Mouse (Mus musculus): ENCODE measurements around the gene Stx18. TPM values are rescaled to one million over a fixed set of nuclear protein-coding genes. Genes with fewer than 3 reads are reported as not detected.

Gene Stx18
- 42.1 and 42.5 TPM in 2 replicates for polyA plus RNA-seq (2016; fragmentation: Nextera tagmentation; extraction: Ambion mirVana)

DNA sequence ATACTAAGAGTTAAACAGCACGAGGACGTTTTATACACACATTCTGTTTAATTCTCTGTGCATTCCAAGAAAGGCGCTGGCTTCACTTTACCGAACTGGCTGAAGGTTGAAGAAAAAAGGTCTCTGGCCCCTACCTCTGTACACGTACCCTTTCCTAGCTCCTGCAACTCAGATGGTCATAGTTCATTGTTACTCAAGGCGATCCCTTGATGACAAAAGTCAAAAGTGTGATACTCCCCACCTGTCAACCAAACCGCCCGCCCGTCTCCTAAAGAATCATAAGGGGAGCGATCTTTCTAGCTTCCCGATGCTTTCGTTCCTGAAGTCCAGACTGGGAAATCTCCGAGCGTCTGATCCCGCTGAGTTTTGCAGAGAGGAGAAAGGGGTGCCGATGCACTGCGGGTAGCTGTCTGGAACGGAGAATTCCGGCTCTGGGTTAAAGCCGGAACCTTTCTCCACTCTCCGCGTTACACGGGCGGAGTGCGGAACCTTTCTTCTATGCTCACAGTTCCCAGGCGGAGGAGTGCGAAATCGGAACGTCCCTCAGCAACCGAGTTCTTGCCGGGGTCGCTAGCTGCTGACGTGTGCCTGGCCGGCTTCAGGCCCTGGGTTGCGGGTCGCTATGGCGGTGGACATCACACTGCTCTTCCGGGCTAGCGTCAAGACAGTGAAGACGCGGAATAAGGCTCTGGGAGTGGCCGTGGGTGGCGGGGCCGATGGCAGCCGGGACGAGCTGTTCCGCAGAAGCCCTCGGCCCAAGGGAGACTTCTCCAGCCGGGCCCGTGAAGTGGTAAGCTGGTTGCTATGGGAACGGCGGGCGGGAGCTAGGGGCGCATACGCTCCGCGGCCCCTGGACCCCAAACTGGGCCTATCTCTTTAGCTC lies at the start of gene Stx18:
Stx18 (plus strand) TSS at position 33 of the 883 bp plus-strand sequence.
- Histone ChIP-seq H3K9me3 (no peaks in the 10 kb centered on the region), H3K36me3 (0 out of 2 replicates have a peak, but pooled peaks cover 10% of the 10 kb centered on the region), H3K4me1 (peaks cover 12% of the 10 kb centered on the region), H3K27me3 (0 out of 2 replicates have a peak, but pooled peaks cover 3% of the 10 kb centered on the region), H3K4me3 (peak within 1 kb of the TSS; percentile 65), H3K9ac (replicated peaks) (peak within 1 kb of the TSS; percentile 70), H3K4me2 (replicated peaks) (peak within 1 kb of the TSS; percentile 70), H3K27ac (replicated peaks) (peak within 1 kb of the TSS; percentile 49)
- ATAC-seq (ENCODE audit: low FRiP score, low read depth) = peak; percentile 97
- under 1% methylated on average over 57 of the region's 57 CpGs for WGBS

- Histone ChIP-seq H3K9me3 (no peaks in the 10 kb centered on the region), H3K9ac (replicated peaks) (no peak overlapping the region), H3K36me3 (no peaks in the 10 kb centered on the region), H3K4me3 (no peak overlapping the region), H3K4me2 (replicated peaks) (no peak overlapping the region), H3K27me3 (no peaks in the 10 kb centered on the region), H3K27ac (replicated peaks) (no peak overlapping the region), H3K4me1 (no peaks in the 10 kb centered on the region)
- 88% methylated on average over 5 of the region's 5 CpGs for WGBS
- no peak for ATAC-seq (ENCODE audit: low FRiP score, low read depth)
Measured at GRCm38 (mm10) chr5:37992346-37992745, 46.2 kb upstream of the Stx18 start.

GRCm38 (mm10) chr5:37998805-37999204 lies 39.7 kb upstream of the Stx18 start:
- 84% methylated on average over 2 of the region's 2 CpGs for WGBS
- Histone ChIP-seq H3K4me1 (no peaks in the 10 kb centered on the region), H3K9me3 (no peaks in the 10 kb centered on the region), H3K4me2 (replicated peaks) (no peak overlapping the region), H3K27ac (replicated peaks) (no peak overlapping the region), H3K4me3 (no peak overlapping the region), H3K36me3 (no peaks in the 10 kb centered on the region), H3K9ac (replicated peaks) (no peak overlapping the region), H3K27me3 (peaks cover 2% of the 10 kb centered on the region; the same call in 1 of the 2 replicates)
- ATAC-seq (ENCODE audit: low FRiP score, low read depth) = no peak

GRCm38 (mm10) chr5:38002573-38002972 lies 36.0 kb upstream of the Stx18 start:
- Histone ChIP-seq H3K4me3 (no peak overlapping the region), H3K27ac (replicated peaks) (no peak overlapping the region), H3K4me1 (peaks cover 5% of the 10 kb centered on the region; the same call in 1 of the 2 replicates), H3K9ac (replicated peaks) (no peak overlapping the region), H3K4me2 (replicated peaks) (no peak overlapping the region), H3K36me3 (no peaks in the 10 kb centered on the region), H3K9me3 (no peaks in the 10 kb centered on the region), H3K27me3 (peaks cover 10% of the 10 kb centered on the region)
- 33% methylated on average over 4 of the region's 4 CpGs for WGBS
- no peak for ATAC-seq (ENCODE audit: low FRiP score, low read depth)

GRCm38 (mm10) chr5:38004746-38005145 lies 33.8 kb upstream of the Stx18 start:
- Histone ChIP-seq H3K4me2 (replicated peaks) (no peak overlapping the region), H3K4me3 (no peak overlapping the region), H3K9ac (replicated peaks) (no peak overlapping the region), H3K27ac (replicated peaks) (no peak overlapping the region), H3K4me1 (peaks cover 5% of the 10 kb centered on the region; the same call in 1 of the 2 replicates), H3K9me3 (no peaks in the 10 kb centered on the region), H3K27me3 (peaks cover 16% of the 10 kb centered on the region), H3K36me3 (no peaks in the 10 kb centered on the region)
- 90% methylated on average over 5 of the region's 5 CpGs for WGBS
- ATAC-seq (ENCODE audit: low FRiP score, low read depth) = no peak

DNA sequence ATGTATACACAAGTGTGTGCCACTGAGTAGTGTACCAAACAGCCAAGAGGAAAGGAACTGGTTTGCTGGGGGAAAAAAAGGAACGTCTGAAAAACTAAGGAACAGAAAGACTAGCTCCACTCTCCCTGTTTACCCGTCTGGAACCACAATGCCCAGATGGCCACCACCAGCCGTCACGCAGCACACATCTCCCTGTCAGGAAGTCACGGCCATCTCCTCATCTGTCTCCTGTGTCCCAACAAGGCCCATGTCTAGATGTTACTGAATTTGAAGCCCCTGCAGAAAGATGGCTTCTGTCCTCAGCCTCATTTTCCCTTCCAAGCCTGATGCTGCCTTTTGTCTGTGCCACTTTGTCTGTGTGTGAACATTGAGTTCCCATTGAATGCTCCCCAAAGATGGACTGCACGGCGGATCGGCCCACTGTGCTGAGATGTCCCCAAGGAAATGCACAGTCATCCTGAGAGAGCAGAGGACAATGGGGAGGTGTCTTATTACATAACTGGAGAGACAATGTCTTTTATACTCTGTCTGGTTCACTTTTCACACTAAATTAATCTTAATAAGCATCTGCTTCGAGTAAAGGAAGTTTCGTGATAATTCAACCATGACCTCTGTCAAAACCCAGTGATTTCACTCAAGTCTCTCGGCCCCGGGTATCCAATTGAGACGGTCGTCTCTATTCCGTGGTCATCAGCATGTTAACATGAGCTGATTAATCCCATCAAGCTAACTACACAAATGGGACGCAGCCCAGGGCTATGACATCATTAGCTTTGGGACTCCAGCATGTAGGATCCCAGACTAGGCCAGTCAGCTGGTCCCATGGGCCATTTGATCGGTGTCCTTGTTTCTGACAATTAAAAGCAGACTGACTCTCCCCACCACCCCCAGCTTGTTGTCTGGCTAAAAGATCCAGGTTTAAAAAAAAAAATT lies 31.9 kb upstream of the Stx18 start:
- Histone ChIP-seq H3K4me1 (peaks cover 5% of the 10 kb centered on the region; the same call in 1 of the 2 replicates), H3K4me2 (replicated peaks) (no peak overlapping the region), H3K9ac (replicated peaks) (no peak overlapping the region), H3K27me3 (peaks cover 16% of the 10 kb centered on the region), H3K27ac (replicated peaks) (no peak overlapping the region), H3K9me3 (no peaks in the 10 kb centered on the region), H3K4me3 (no peak overlapping the region), H3K36me3 (no peaks in the 10 kb centered on the region)
- 39% methylated on average over 17 of the region's 17 CpGs for WGBS
- ATAC-seq (ENCODE audit: low FRiP score, low read depth) = peak; percentile 58; the same call in 1 of the 2 replicates

DNA sequence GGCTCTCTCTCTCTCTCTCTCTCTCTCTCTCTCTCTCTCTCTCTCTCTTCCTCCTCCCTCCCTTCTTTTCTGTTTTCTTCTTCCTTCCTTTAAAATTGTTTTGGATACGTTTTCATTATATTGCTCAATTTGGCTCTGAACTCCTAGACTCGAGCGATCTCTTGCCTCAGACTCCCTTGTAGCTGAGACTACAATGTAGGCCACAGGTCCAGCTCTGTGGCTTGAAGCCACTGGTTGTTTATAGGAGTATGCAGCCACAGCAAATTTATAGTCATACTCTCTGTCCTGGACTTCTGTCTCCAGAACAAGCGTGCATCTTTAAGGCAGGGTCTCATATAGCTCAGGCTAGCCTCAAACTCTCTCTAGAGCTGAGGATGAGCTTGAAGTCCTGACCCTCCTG lies 29.5 kb upstream of the Stx18 start:
- no peak overlapping the region for H3K4me3 ChIP-seq
- peaks cover 5% of the 10 kb centered on the region; the same call in 1 of the 2 replicates for H3K4me1 ChIP-seq
- H3K36me3 ChIP-seq = no peaks in the 10 kb centered on the region
- WGBS = 88% methylated on average over 4 of the region's 4 CpGs
- ATAC-seq (ENCODE audit: low FRiP score, low read depth) = no peak
- H3K4me2 ChIP-seq (replicated peaks) = no peak overlapping the region
- no peaks in the 10 kb centered on the region for H3K9me3 ChIP-seq
- H3K27me3 ChIP-seq = peaks cover 11% of the 10 kb centered on the region
- H3K9ac ChIP-seq (replicated peaks) = no peak overlapping the region
- no peak overlapping the region for H3K27ac ChIP-seq (replicated peaks)

- Histone ChIP-seq H3K27me3 (no peaks in the 10 kb centered on the region), H3K9me3 (no peaks in the 10 kb centered on the region), H3K27ac (replicated peaks) (no peak overlapping the region), H3K4me1 (no peaks in the 10 kb centered on the region), H3K9ac (replicated peaks) (no peak overlapping the region), H3K4me3 (no peak overlapping the region), H3K36me3 (no peaks in the 10 kb centered on the region), H3K4me2 (replicated peaks) (no peak overlapping the region)
- ATAC-seq (ENCODE audit: low FRiP score, low read depth) = no peak
- WGBS = 20% methylated on average over 3 of the region's 3 CpGs
Measured at GRCm38 (mm10) chr5:38014916-38015315, 23.6 kb upstream of the Stx18 start.

GRCm38 (mm10) chr5:38016945-38017344 lies 21.6 kb upstream of the Stx18 start:
- Histone ChIP-seq H3K4me2 (replicated peaks) (no peak overlapping the region), H3K36me3 (no peaks in the 10 kb centered on the region), H3K9ac (replicated peaks) (no peak overlapping the region), H3K27ac (replicated peaks) (no peak overlapping the region), H3K27me3 (no peaks in the 10 kb centered on the region), H3K4me3 (no peak overlapping the region), H3K9me3 (no peaks in the 10 kb centered on the region), H3K4me1 (no peaks in the 10 kb centered on the region)
- 85% methylated on average over 3 of the region's 3 CpGs for WGBS
- ATAC-seq (ENCODE audit: low FRiP score, low read depth) = no peak

DNA sequence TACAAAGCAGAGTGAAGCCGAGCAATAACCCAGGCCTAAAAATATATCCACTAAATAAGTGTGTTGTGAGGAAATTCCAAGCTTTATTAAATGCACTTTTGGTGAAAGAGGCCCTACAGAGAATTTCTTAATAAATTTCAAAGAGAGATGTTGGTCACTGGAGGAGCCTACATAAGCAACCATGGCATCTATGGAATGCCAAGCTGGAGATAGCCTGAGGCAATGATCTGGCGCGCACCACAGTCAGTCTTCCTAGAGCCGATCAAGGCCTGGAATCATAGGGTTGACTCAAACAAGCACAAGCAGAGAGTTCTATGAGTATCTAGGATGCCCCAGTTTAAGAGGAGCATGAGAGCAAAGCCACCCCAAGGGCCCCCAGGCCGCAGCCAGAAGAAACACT lies 10.9 kb upstream of the Stx18 start:
- Histone ChIP-seq H3K36me3 (no peaks in the 10 kb centered on the region), H3K4me1 (no peaks in the 10 kb centered on the region), H3K9me3 (no peaks in the 10 kb centered on the region), H3K27ac (replicated peaks) (no peak overlapping the region), H3K4me2 (replicated peaks) (no peak overlapping the region), H3K4me3 (no peak overlapping the region), H3K9ac (replicated peaks) (no peak overlapping the region), H3K27me3 (no peaks in the 10 kb centered on the region; the same call in 1 of the 2 replicates)
- ATAC-seq (ENCODE audit: low FRiP score, low read depth) = no peak
- WGBS = 75% methylated on average over 5 of the region's 5 CpGs

- H3K4me3 ChIP-seq = peak overlapping the region; percentile 65
- H3K36me3 ChIP-seq = 0 out of 2 replicates have a peak, but pooled peaks cover 9% of the 10 kb centered on the region
- 0 out of 2 replicates have a peak, but pooled peaks cover 3% of the 10 kb centered on the region for H3K27me3 ChIP-seq
- H3K9ac ChIP-seq (replicated peaks) = peak overlapping the region; percentile 70
- peaks cover 12% of the 10 kb centered on the region for H3K4me1 ChIP-seq
- H3K9me3 ChIP-seq = no peaks in the 10 kb centered on the region
- H3K27ac ChIP-seq (replicated peaks) = no peak overlapping the region
- no peak for ATAC-seq (ENCODE audit: low FRiP score, low read depth)
- H3K4me2 ChIP-seq (replicated peaks) = peak overlapping the region; percentile 70
- WGBS = 20% methylated on average over 9 of the region's 9 CpGs
Measured at GRCm38 (mm10) chr5:38038274-38038673, 268 bp upstream of the Stx18 start.

Data from midbrain, embryonic 12.5 days (tissue).